Mouse (Mus musculus) Muller cell, postnatal 12 days (primary cell): Measurements from ENCODE around the gene Atp2c1.

Experiments used
- DNase-seq: peaks from one replicate; pipeline ENCODE4 v3.0.0-alpha.2; 2015; ENCODE audit errors: inconsistent ontology term

Atp2c1 gene

DNA sequence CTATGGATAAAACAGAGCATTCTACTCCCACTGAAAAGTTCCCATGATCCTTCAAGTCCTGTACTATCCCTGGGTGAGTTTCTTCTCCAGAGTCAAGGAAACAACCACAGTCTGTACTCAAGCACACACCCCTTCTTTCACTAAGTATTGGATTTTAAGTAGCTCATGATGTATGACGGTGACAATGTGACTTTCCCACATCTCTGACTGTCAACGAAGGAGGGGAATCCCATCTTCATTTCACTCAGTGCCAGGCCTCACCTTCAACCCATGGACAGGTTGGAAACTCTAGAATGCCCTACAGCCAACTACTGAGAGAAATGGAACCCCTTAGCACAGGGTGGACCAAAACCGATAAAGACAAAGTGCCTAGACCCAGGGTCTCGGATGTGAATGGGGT, 160.9 kb downstream of the Atp2c1 start:
- no peak for DNase-seq

GRCm38 (mm10) chr9:105363520-105364231, 163.4 kb downstream of the Atp2c1 start:
- DNase-seq = no peak

- DNase-seq = no peak
Measured at GRCm38 (mm10) chr9:105362181-105362580, 164.9 kb downstream of the Atp2c1 start.
